Mouse (Mus musculus): Measurements from ENCODE around the gene Nebl. TPM values are rescaled to one million over a fixed set of nuclear protein-coding genes. Genes with fewer than 3 reads are reported as not detected.

Gene Nebl
- polyA plus RNA-seq, 1 experiment from 2014 or later: 11.2 TPM

DNA sequence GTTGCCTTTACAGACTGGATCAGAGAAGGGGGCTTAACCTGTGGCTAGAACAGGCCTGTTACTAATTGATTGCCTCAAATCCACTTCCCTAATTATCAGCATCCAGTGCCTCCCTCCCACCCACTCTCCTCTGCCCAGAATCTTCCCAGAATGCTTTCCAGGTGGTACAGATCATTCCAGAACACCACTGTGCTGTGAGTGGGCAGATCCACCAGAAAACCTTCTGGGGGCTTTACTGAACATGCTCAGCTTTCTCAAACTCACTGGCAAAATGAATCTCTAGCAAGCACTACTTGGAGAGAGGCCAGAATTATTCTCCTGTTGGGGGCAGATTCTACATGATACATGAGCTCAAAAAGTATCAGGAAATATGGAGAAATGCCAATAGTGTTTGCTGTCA lies 277.6 kb downstream of the Nebl start:
- H3K4me2 ChIP-seq (replicated peaks): no peak overlapping the region
- no peaks in the 10 kb centered on the region for H3K27me3 ChIP-seq
- H3K9me3 ChIP-seq (replicated peaks): no peaks in the 10 kb centered on the region
- H3K9ac ChIP-seq: no peak overlapping the region
- H3K36me3 ChIP-seq: no peaks in the 10 kb centered on the region
- H3K4me3 ChIP-seq: no peak overlapping the region
- no peaks in the 10 kb centered on the region for H3K4me1 ChIP-seq
- no peak overlapping the region for H3K27ac ChIP-seq
- ATAC-seq (ENCODE audit: low FRiP score): no peak

DNA sequence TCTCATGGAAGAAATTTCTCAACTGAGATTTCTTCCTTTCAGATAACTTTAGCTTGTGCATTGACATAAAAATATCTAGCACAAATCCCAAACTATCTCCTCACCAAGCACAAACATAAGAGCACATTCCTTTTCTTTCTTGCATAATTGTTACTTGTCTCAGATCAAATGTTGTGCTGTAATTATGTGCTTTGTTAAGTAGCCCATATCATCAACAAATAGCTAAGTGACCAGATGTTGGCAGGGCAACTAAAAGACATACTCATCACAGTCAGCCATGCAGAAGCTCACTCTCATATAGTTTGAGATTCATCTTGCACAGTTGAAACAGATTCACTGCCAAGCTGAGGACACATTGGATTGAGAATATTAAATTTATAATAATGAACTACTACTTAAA lies 282.9 kb downstream of the Nebl start:
- Histone ChIP-seq H3K27me3 (no peaks in the 10 kb centered on the region), H3K27ac (no peak overlapping the region), H3K9ac (no peak overlapping the region), H3K4me1 (no peaks in the 10 kb centered on the region), H3K4me2 (replicated peaks) (no peak overlapping the region), H3K4me3 (no peak overlapping the region), H3K36me3 (no peaks in the 10 kb centered on the region), H3K9me3 (replicated peaks) (no peaks in the 10 kb centered on the region)
- no peak for ATAC-seq (ENCODE audit: low FRiP score)

DNA sequence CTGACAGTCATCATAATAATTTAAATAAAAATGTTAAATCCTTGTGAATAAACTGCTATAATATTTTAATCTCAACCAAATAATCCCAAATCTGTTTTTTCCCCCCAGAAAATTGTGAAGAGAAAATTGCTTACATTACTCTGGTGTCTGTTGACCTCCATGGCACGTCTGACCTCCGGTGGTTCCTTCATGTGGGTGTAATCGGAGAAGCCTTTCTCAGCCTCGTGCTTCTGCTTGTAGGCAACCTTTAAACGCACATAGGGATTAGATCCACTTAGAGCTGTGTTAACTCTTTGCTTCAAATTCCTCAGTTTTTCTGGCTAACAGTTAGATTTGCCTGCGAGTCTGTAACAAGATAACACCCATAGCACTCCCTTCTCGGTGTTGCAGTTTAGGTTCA lies 287.7 kb downstream of the Nebl start:
- no peak for ATAC-seq (ENCODE audit: low FRiP score)
- no peak overlapping the region for H3K9ac ChIP-seq
- 0 out of 2 replicates have a peak, but pooled peaks cover 2% of the 10 kb centered on the region for H3K27me3 ChIP-seq
- 54% methylated on average over 7 of the region's 7 CpGs for WGBS
- H3K27ac ChIP-seq: no peak overlapping the region
- H3K9me3 ChIP-seq (replicated peaks): no peaks in the 10 kb centered on the region
- H3K4me3 ChIP-seq: no peak overlapping the region
- H3K4me1 ChIP-seq: no peaks in the 10 kb centered on the region
- H3K36me3 ChIP-seq: no peaks in the 10 kb centered on the region
- H3K4me2 ChIP-seq (replicated peaks): no peak overlapping the region

DNA sequence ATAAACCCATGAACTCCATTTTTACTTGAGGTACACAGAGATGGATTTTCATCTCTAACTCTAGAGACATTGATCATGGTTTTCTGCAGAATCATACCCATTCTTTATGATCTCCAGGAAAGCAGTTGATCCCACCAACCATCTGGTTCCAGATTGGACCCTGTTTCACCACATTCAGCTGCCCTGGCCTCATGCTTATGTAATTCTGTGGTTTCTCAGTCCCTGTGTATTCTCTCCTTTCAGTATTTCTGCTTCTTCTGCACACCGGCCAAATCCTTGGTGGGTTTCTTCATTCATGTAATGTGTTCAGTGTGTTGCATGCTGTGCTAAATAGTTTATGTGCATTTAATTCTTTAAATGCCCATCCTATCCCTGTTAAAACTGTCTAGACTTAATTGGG lies 292.9 kb downstream of the Nebl start:
- ATAC-seq (ENCODE audit: low FRiP score): no peak
- Histone ChIP-seq H3K9ac (no peak overlapping the region), H3K9me3 (replicated peaks) (no peaks in the 10 kb centered on the region), H3K27me3 (peaks cover 6% of the 10 kb centered on the region; the same call in 1 of the 2 replicates), H3K27ac (no peak overlapping the region), H3K4me1 (peaks cover 8% of the 10 kb centered on the region), H3K4me2 (replicated peaks) (no peak overlapping the region), H3K4me3 (no peak overlapping the region), H3K36me3 (no peaks in the 10 kb centered on the region)
- WGBS: 84% methylated on average over 1 of the region's 1 CpGs

DNA sequence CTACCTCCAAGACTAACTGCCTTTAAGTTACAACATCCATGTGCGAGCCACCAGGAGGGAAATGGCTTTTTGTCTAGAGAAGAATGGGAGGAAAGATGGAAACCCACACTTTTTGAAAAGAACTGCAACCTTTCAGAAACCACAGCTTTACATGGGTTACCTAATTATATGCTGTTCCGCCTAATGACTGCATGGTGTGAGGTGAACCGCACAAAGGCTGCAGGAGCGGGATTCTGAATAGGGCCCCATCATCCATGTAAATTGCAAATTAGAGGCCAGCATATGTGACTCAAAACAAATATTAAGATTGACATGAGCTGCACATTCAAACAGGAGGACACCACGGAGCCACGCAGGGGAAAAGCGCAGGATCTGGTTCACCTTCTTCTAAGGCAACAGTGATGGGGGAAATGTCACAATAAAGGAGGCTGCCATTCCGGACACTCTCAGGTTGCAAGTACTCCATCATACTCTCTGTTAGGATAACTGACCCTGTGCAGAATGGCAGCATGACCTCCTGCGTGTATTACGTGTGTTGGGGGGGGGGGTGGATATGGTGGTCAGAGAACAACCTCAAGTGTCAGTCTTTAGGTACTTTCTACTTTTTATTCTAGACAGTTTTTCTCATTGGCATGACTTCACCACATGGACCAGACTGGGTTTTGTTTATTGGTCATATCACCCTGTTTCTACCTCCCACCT lies 294.4 kb downstream of the Nebl start:
- H3K27me3 ChIP-seq: peaks cover 6% of the 10 kb centered on the region; the same call in 1 of the 2 replicates
- H3K27ac ChIP-seq: no peak overlapping the region
- H3K4me2 ChIP-seq (replicated peaks): no peak overlapping the region
- no peaks in the 10 kb centered on the region for H3K9me3 ChIP-seq (replicated peaks)
- 36% methylated on average over 10 of the region's 10 CpGs for WGBS
- H3K4me3 ChIP-seq: no peak overlapping the region
- ATAC-seq (ENCODE audit: low FRiP score): peak; percentile 79
- H3K36me3 ChIP-seq: no peaks in the 10 kb centered on the region
- peaks cover 8% of the 10 kb centered on the region for H3K4me1 ChIP-seq
- H3K9ac ChIP-seq: no peak overlapping the region

DNA sequence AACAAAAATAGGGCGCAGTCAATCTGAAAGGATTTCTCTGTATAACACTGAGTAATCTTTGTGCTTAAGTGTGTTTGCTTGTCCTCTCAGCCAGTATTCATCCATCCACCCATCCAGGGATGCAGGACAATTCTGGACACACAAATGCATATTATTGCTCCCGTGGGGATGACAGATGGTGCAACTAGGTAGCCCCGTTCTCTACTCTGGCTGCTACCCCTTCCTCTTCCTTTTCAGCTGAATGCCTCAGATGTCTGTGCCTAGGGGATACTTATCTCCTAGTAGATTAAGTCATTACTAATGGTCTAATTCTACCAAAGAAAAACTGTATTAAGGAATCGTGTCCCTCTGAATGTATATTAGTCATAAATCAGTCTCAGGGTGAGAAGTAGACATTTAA lies 296.0 kb downstream of the Nebl start:
- Histone ChIP-seq H3K36me3 (no peaks in the 10 kb centered on the region), H3K4me3 (no peak overlapping the region), H3K4me1 (peaks cover 8% of the 10 kb centered on the region), H3K27ac (no peak overlapping the region), H3K9me3 (replicated peaks) (no peaks in the 10 kb centered on the region), H3K4me2 (replicated peaks) (no peak overlapping the region), H3K27me3 (peaks cover 9% of the 10 kb centered on the region), H3K9ac (no peak overlapping the region)
- ATAC-seq (ENCODE audit: low FRiP score): no peak
- 71% methylated on average over 4 of the region's 4 CpGs for WGBS

DNA sequence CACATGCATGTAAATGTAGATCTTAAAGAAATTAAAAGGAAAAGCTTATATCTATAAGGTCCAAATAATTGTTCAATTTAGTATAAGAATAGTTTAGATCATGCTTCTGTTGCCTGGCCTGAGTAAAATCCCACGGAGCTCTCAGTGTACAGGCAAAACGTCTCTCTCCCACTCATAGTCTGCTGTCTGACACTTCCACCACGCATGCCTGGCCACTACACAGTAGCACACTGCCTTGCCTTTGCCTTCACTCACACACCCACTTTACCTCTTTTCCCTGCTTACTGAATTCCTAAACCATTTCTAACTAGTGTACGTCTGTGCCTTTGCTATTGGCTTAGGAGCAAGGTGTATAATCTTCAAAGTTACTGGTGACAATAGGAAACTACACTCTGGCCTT lies 302.2 kb downstream of the Nebl start:
- no peak overlapping the region for H3K4me2 ChIP-seq (replicated peaks)
- H3K9me3 ChIP-seq (replicated peaks): no peaks in the 10 kb centered on the region
- H3K9ac ChIP-seq: no peak overlapping the region
- H3K27ac ChIP-seq: no peak overlapping the region
- no peaks in the 10 kb centered on the region for H3K36me3 ChIP-seq
- ATAC-seq (ENCODE audit: low FRiP score): no peak
- H3K4me1 ChIP-seq: no peaks in the 10 kb centered on the region
- WGBS: 83% methylated on average over 4 of the region's 4 CpGs
- H3K27me3 ChIP-seq: peaks cover 4% of the 10 kb centered on the region
- no peak overlapping the region for H3K4me3 ChIP-seq

DNA sequence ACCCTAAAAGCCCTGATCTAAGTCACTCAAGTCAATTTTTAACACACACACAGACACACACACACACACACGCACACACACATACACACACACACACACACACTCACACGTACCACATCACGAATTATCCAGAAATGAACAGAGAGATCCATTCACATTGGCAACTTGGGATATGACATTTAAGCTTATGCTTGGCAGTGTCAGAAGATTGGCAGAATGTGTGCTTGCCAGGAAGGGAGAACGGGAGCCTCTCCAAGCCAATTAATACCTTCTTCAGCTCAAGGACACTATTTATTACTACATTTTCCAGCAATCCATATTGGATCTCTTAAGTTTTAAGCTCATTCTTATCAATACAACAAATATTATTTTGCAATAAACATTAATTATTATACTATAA lies 303.1 kb downstream of the Nebl start:
- Histone ChIP-seq H3K4me1 (no peaks in the 10 kb centered on the region), H3K27ac (no peak overlapping the region), H3K9ac (no peak overlapping the region), H3K9me3 (replicated peaks) (no peaks in the 10 kb centered on the region), H3K4me2 (replicated peaks) (no peak overlapping the region), H3K4me3 (no peak overlapping the region), H3K27me3 (peaks cover 4% of the 10 kb centered on the region), H3K36me3 (no peaks in the 10 kb centered on the region)
- ATAC-seq (ENCODE audit: low FRiP score): no peak
- 88% methylated on average over 4 of the region's 4 CpGs for WGBS

DNA sequence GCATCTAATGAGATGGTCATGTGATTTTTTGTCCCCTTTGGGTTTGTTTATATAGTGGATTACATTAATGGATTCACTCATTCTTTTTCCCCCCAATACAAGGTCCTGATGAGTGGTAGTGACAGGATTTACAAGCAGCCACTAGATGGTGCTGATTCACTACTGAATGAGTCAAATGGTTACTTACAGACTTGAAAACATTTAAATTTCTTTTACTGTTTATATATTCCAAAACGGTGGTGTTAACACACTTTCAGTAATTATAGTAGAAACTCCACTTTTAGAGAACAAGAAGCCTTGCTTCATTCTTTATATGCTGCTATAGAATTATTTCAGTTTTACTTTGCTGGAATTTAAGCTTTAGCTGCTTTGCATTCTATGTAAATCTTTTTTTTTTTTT lies 308.3 kb downstream of the Nebl start:
- 11% methylated on average over 1 of the region's 1 CpGs for WGBS
- Histone ChIP-seq H3K4me2 (replicated peaks) (no peak overlapping the region), H3K27ac (no peak overlapping the region), H3K9me3 (replicated peaks) (no peaks in the 10 kb centered on the region), H3K36me3 (no peaks in the 10 kb centered on the region), H3K27me3 (no peaks in the 10 kb centered on the region), H3K9ac (no peak overlapping the region), H3K4me3 (no peak overlapping the region), H3K4me1 (no peaks in the 10 kb centered on the region)
- 0 out of 2 replicates have a peak, but pooled peaks have one; percentile 48 for ATAC-seq (ENCODE audit: low FRiP score)

DNA sequence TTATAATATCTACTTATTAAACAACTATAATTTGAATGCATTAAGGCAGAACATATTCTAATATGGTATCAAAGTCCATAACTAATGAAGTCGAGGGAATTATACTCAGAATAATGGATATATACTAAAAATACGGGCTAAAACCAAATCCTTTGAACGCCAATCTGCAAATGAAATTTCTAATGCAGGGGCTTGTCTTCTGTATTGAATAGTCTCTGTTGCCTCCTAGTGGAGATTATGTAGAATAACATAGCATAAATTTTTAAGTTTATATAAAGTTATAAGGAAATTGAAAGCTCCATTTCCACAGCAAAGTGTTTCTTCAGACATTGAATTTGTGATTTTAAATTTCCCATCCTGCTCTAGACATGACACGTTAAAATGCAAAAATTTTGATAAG lies 315.9 kb downstream of the Nebl start:
- H3K4me3 ChIP-seq: no peak overlapping the region
- no peaks in the 10 kb centered on the region for H3K4me1 ChIP-seq
- H3K36me3 ChIP-seq: no peaks in the 10 kb centered on the region
- no peaks in the 10 kb centered on the region for H3K9me3 ChIP-seq (replicated peaks)
- WGBS: 28% methylated on average over 4 of the region's 4 CpGs
- no peak overlapping the region for H3K27ac ChIP-seq
- ATAC-seq (ENCODE audit: low FRiP score): no peak
- no peak overlapping the region for H3K4me2 ChIP-seq (replicated peaks)
- H3K9ac ChIP-seq: no peak overlapping the region
- H3K27me3 ChIP-seq: no peaks in the 10 kb centered on the region

DNA sequence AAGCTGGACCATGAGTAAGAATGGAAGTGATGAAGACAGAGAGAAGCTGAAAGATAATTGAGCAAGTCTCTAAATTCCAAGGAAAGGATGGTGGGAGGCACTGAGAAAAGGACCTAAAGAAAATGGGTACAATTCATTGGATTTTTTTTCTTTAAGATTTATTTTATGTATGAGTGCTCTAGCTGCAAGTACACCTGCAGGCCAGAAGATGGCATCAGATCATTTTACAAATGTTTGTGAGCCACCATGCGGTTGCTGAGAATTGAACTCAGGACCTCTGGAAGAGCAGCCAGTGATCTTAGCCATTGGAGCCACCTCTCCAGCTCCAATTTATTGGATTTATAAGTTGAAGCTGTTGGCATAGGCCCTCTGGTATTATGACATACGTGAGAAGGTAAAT lies 316.9 kb downstream of the Nebl start:
- no peak overlapping the region for H3K4me3 ChIP-seq
- no peaks in the 10 kb centered on the region for H3K36me3 ChIP-seq
- H3K9ac ChIP-seq: no peak overlapping the region
- no peaks in the 10 kb centered on the region for H3K9me3 ChIP-seq (replicated peaks)
- 81% methylated on average over 2 of the region's 2 CpGs for WGBS
- H3K27ac ChIP-seq: no peak overlapping the region
- no peaks in the 10 kb centered on the region for H3K27me3 ChIP-seq
- no peak overlapping the region for H3K4me2 ChIP-seq (replicated peaks)
- no peaks in the 10 kb centered on the region for H3K4me1 ChIP-seq
- ATAC-seq (ENCODE audit: low FRiP score): no peak

DNA sequence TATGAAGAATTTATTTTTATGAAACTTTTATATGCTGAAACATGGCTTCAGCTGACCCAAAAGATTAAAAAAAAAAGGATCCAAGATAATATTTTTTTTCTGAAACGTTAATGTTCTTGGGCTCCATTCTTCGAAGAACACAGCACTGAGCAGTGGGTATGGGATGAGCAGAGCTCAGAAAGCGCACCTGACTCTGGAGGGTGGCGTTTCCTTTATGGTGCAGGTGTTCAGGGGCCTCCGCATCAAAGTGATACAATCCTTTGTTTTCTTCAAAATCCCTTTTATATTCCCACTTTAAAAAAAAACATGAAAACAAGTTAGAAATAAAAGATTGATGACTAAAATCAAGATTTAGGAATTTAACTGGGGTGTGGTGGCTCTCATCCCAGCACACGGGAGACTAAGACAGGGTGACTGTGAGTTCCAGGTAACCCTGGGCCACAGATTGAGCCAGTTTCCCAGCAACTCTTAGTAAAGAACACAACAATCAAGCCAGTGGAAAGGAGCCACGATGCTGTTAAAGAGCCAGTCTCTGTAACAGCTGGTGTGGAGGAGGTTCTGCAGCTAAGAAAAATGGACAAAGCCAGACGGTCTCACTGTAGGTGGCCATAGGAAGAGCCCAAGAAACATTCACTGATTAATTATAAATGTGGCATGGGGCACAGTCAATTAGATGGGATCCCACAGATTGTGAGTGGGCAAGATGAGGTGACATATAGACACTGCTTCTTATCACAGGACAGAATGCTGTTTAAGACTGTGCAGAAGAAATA lies 317.6 kb downstream of the Nebl start:
- no peak overlapping the region for H3K9ac ChIP-seq
- H3K4me2 ChIP-seq (replicated peaks): no peak overlapping the region
- no peaks in the 10 kb centered on the region for H3K36me3 ChIP-seq
- no peaks in the 10 kb centered on the region for H3K4me1 ChIP-seq
- no peak overlapping the region for H3K27ac ChIP-seq
- no peaks in the 10 kb centered on the region for H3K27me3 ChIP-seq
- no peak overlapping the region for H3K4me3 ChIP-seq
- 73% methylated on average over 8 of the region's 8 CpGs for WGBS
- H3K9me3 ChIP-seq (replicated peaks): no peaks in the 10 kb centered on the region
- ATAC-seq (ENCODE audit: low FRiP score): no peak

DNA sequence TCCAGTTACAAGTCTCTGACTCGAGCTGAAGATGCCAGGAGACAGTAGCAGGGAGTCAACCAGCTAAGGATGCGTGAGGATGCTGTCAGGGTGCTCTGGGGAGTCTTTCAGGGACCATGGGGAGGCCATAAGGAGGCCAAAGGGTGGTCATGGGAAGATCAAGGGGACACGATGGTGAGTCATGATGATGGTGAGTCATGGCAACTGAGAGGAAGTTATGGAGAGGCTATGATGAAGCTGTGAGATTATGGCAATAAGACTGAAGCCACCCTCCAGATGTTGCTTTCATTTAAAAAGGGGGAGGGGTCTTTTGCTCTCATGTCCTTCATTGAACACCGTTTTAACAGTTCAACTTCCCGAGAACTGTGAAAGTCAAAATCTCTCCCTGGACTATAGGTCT lies 322.0 kb downstream of the Nebl start:
- whole genome bisulfite sequencing: 86% methylated on average over 5 of the region's 5 CpGs
- Histone ChIP-seq H3K27me3 (no peaks in the 10 kb centered on the region), H3K9me3 (replicated peaks) (no peaks in the 10 kb centered on the region), H3K4me3 (no peak overlapping the region), H3K4me1 (no peaks in the 10 kb centered on the region), H3K27ac (no peak overlapping the region), H3K36me3 (no peaks in the 10 kb centered on the region), H3K4me2 (replicated peaks) (no peak overlapping the region), H3K9ac (no peak overlapping the region)
- ATAC-seq (ENCODE audit: low FRiP score): no peak
